Mouse (Mus musculus) limb, embryonic 13.5 days (tissue): ENCODE measurements around the gene Nphs1. TPM values are rescaled to one million over a fixed set of nuclear protein-coding genes. Genes with fewer than 3 reads are reported as not detected.

ENCODE experiments used
- ATAC-seq: fragments of 200-750 bp; cut with Nextera tagmentation; 2 replicates; pipeline ENCODE4 v1.8.0; 2017; ENCODE audit warnings: low read depth, moderate number of reproducible peaks, moderate TSS enrichment; ENCODE audit not compliant: low FRiP score
- H3K27ac ChIP-seq: fragments of 300-500 bp; sonication (generic); 2 replicates; pipeline ENCODE4 v1.5.1; 2015; ENCODE audit warnings: inconsistent platforms, mild to moderate bottlenecking, moderate library complexity
- H3K27me3 ChIP-seq: fragments of 300-500 bp; sonication (generic); 2 replicates; pipeline ENCODE4 v1.6.1; 2015; ENCODE audit warnings: mild to moderate bottlenecking, inconsistent platforms
- H3K36me3 ChIP-seq: fragments of 300-500 bp; sonication (generic); 2 replicates; pipeline ENCODE4 v1.6.1; 2015; ENCODE audit warnings: inconsistent platforms, mild to moderate bottlenecking, moderate library complexity
- H3K4me1 ChIP-seq: fragments of 300-500 bp; sonication (generic); 2 replicates; pipeline ENCODE4 v1.6.1; 2015; ENCODE audit warnings: inconsistent platforms
- H3K4me2 ChIP-seq: fragments of 300-500 bp; sonication (generic); replicated peaks from 2 replicates; pipeline ENCODE4 v1.6.1; 2015; ENCODE audit warnings: inconsistent platforms, mild to moderate bottlenecking, moderate library complexity
- H3K4me3 ChIP-seq: fragments of 300-500 bp; sonication (generic); 2 replicates; pipeline ENCODE4 v1.5.1; 2015; ENCODE audit warnings: moderate library complexity, mild to moderate bottlenecking, inconsistent platforms
- H3K9ac ChIP-seq: fragments of 300-500 bp; sonication (generic); 2 replicates; pipeline ENCODE4 v1.6.1; 2015; ENCODE audit warnings: mild to moderate bottlenecking, inconsistent platforms
- H3K9me3 ChIP-seq: fragments of 300-500 bp; sonication (generic); 2 replicates; pipeline ENCODE4 v1.6.1; 2016; ENCODE audit warnings: inconsistent platforms
- WGBS: fragments of 180-500 bp; shearing (Covaris S2); methylation state at CpG from one replicate; pipeline ENCODE4 v1.1.7; 2015; 5-methylcytosine and 5-hydroxymethylcytosine counted together
- polyA plus RNA-seq: library from polyadenylated mRNA; unstranded; fragments of >200 nt; fragmentation: Nextera tagmentation; extraction: Ambion mirVana; gene quantifications from 2 replicates; pipeline ENCODE4 v1.2.1, GENCODE M21; 2015

Nphs1 gene
- polyA plus RNA-seq, 1 experiment from 2014 or later = 0.09 TPM

DNA sequence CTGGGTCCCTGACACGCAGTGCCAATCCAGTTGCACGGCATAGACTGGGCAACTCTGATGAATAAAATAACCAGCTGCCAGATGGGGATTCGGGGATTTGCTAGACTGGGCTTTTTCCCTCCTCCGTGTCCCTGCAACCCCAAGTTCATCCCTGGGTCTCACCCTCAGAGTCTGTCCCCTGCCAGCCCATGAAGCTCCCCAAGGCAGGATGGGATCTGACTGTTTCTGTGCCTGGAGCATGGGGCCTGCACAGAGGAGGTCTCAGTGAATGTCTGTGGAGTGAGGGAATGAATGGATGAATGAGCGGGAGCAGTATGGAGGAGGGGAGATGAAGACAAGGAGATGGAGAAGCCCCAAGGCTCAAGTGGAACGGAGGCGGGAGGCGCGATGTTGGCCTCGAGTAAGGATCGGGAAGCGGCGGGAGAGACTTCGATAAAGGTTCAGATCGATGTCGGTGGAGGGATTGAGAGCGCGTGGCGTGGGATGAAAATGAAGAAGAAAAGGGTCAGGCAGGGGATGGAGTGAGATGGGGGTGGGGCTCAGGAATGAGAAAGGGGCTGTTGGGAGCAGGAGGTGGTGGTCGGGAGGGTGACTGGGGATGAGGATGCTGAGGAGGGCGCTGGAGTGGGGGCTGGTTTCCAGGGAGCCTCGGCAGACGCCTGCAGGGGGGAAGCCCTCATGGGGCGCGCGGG lies 76.0 kb downstream of the Nphs1 start:
- peaks cover 48% of the 10 kb centered on the region for H3K36me3 ChIP-seq
- H3K9ac ChIP-seq = peak overlapping the region; percentile 75
- 0 out of 2 replicates have a peak overlapping the region, but pooled peaks have one; percentile 22 for H3K27ac ChIP-seq
- H3K4me3 ChIP-seq = peak overlapping the region; percentile 73
- H3K27me3 ChIP-seq = no peaks in the 10 kb centered on the region
- WGBS = 7% methylated on average over 24 of the region's 26 CpGs
- peaks cover 21% of the 10 kb centered on the region for H3K4me1 ChIP-seq
- H3K9me3 ChIP-seq = no peaks in the 10 kb centered on the region
- no peak; the same call in 1 of the 2 replicates for ATAC-seq
- peak overlapping the region; percentile 88 for H3K4me2 ChIP-seq

DNA sequence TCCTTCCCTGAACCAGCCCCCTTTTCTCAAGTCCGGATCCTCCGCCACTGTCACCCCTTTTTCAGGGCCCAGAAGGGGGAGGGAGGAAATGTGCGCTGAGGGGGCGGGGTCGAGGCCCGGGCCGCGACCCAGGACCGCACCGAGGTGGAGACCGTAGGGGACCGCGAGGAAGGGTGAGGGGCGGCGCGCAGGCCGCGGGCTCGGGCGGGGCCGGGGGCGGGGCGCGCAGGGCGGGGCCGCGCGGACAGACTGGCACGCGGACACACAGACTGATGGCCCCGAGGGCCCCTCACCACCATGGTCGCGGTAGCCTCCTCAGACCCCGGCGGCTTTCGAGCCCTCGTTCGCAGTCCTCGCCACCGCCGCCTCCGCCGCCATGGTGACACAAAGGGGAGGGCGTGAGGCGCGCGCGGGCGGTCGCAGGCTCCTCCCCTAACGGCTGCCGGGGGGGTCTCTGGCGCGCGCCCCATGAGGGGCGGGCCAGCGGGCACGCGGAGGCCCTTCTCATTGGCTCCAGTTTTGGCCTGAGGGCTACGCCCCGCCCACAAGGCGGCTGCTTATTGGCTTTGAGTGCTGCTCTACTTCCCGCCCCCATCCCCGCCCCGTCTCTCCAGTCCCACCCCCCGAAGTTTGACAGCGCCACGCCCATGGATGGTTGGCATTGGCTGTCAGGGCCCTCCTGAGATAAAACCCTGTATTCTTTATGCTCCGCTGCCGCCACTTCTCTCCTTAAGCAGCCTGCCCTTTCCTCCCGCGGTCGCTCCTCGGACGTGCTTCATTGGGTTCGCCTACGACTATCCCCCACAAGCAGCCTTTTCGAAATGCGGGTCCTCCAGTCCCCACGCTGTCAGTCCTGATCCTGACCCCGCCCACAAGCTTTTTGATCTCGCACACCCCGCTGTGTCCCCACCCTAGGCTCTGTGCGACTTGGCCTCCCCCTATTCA lies 76.8 kb downstream of the Nphs1 start, which contains the start of gene Arhgap33:
Gene Arhgap33, minus strand, starts transcription at position 428 of the 945 bp plus-strand sequence.
- H3K4me1 ChIP-seq = peaks cover 21% of the 10 kb centered on the region
- peak within 1 kb of the TSS; percentile 88 for H3K4me2 ChIP-seq
- H3K36me3 ChIP-seq = peaks cover 48% of the 10 kb centered on the region
- H3K9me3 ChIP-seq = no peaks in the 10 kb centered on the region
- ATAC-seq = peak; percentile 95
- no peaks in the 10 kb centered on the region for H3K27me3 ChIP-seq
- WGBS = under 1% methylated on average over 60 of the region's 84 CpGs
- H3K4me3 ChIP-seq = peak within 1 kb of the TSS; percentile 73
- H3K9ac ChIP-seq = peak within 1 kb of the TSS; percentile 75
- peak within 1 kb of the TSS; percentile 65; the same call in 1 of the 2 replicates for H3K27ac ChIP-seq

Other genes with a start within 250 kb of the Nphs1 start
- gene Polr2i, start 226.4 kb upstream of the Nphs1 start, polyA plus RNA-seq = 171 and 184 TPM in 2 replicates
- gene Tbcb, start 226.0 kb upstream of the Nphs1 start, polyA plus RNA-seq = 219 and 220 TPM in 2 replicates
- 0.28 TPM in 1 of 2 replicates, not detected in the other for gene Ovol3, start 222.6 kb upstream of the Nphs1 start, polyA plus RNA-seq
- gene Thap8, start 178.2 kb upstream of the Nphs1 start, polyA plus RNA-seq = 0.28 and 0.48 TPM in 2 replicates
- gene Wdr62, start 177.9 kb upstream of the Nphs1 start, polyA plus RNA-seq = 8.5 and 9.2 TPM in 2 replicates
- 51.2 and 51.5 TPM in 2 replicates for gene Clip3, start 166.6 kb upstream of the Nphs1 start, polyA plus RNA-seq
- 94.2 and 99.2 TPM in 2 replicates for gene Alkbh6, start 149.6 kb upstream of the Nphs1 start, polyA plus RNA-seq
- 89.9 and 90.4 TPM in 2 replicates for gene Syne4, start 143.5 kb upstream of the Nphs1 start, polyA plus RNA-seq
- gene E130208F15Rik, start 136.6 kb upstream of the Nphs1 start, polyA plus RNA-seq = 0.95 and 1.2 TPM in 2 replicates
- gene Sdhaf1, start 134.4 kb upstream of the Nphs1 start, polyA plus RNA-seq = 20.0 and 22.4 TPM in 2 replicates
- 6.8 and 7.5 TPM in 2 replicates for gene Lrfn3, start 95.5 kb upstream of the Nphs1 start, polyA plus RNA-seq
- gene Tyrobp, start 44.6 kb upstream of the Nphs1 start, polyA plus RNA-seq = 29.7 and 32.7 TPM in 2 replicates
- 0.64 and 0.68 TPM in 2 replicates for gene Hcst, start 38.5 kb upstream of the Nphs1 start, polyA plus RNA-seq
- 1.3 and 2.0 TPM in 2 replicates for gene Nfkbid, start 36.6 kb upstream of the Nphs1 start, polyA plus RNA-seq
- gene Aplp1, start 12.8 kb upstream of the Nphs1 start, polyA plus RNA-seq = 38.4 and 44.2 TPM in 2 replicates
- 0.20 and 0.23 TPM in 2 replicates for gene Kirrel2, start 625 bp upstream of the Nphs1 start, polyA plus RNA-seq
- 0.32 TPM in 1 of 2 replicates, not detected in the other for gene Prodh2, start 35.3 kb downstream of the Nphs1 start, polyA plus RNA-seq
- gene Arhgap33, start 76.7 kb downstream of the Nphs1 start, polyA plus RNA-seq = 11.4 and 11.6 TPM in 2 replicates
- 15.4 and 17.5 TPM in 2 replicates for gene Hspb6, start 93.9 kb downstream of the Nphs1 start, polyA plus RNA-seq
- gene Proser3, start 94.0 kb downstream of the Nphs1 start, polyA plus RNA-seq = 13.9 TPM in 2 replicates
- 44.2 and 48.3 TPM in 2 replicates for gene Lin37, start 101.5 kb downstream of the Nphs1 start, polyA plus RNA-seq
- 81.3 and 91.1 TPM in 2 replicates for gene U2af1l4, start 105.0 kb downstream of the Nphs1 start, polyA plus RNA-seq
- 13.8 and 14.1 TPM in 2 replicates for gene Gm49396, start 105.0 kb downstream of the Nphs1 start, polyA plus RNA-seq
- 134 and 141 TPM in 2 replicates for gene Psenen, start 105.3 kb downstream of the Nphs1 start, polyA plus RNA-seq
- gene Igflr1, start 107.1 kb downstream of the Nphs1 start, polyA plus RNA-seq = 3.2 and 4.9 TPM in 2 replicates
- gene Kmt2b, start 130.4 kb downstream of the Nphs1 start, polyA plus RNA-seq = 11.0 and 12.6 TPM in 2 replicates
- 0.23 and 0.60 TPM in 2 replicates for gene Zbtb32, start 140.6 kb downstream of the Nphs1 start, polyA plus RNA-seq
- 1.5 and 1.7 TPM in 2 replicates for gene Upk1a, start 154.5 kb downstream of the Nphs1 start, polyA plus RNA-seq
- 766 and 797 TPM in 2 replicates for gene Cox6b1, start 167.8 kb downstream of the Nphs1 start, polyA plus RNA-seq
- not detected in 2 replicates for gene Etv2, start 177.5 kb downstream of the Nphs1 start, polyA plus RNA-seq
- gene Rbm42, start 192.0 kb downstream of the Nphs1 start, polyA plus RNA-seq = 127 and 130 TPM in 2 replicates
- gene Haus5, start 206.7 kb downstream of the Nphs1 start, polyA plus RNA-seq = 45.3 and 50.0 TPM in 2 replicates
- gene Pmis2, start 213.3 kb downstream of the Nphs1 start, polyA plus RNA-seq = not detected in 2 replicates
- gene 2200002J24Rik, start 240.6 kb downstream of the Nphs1 start, polyA plus RNA-seq = not detected in 2 replicates